Mouse (Mus musculus) left cerebral cortex, adult 18-20 months (tissue): ENCODE results near the gene A130010J15Rik. TPM values are rescaled to one million over a fixed set of nuclear protein-coding genes. Genes with fewer than 3 reads are reported as not detected.
A peak's percentile ranks its signal among the peaks of the same experiment; 100 is the strongest.

Source experiments
- DNase-seq, 2 experiments: peaks; one replicate each; pipeline ENCODE4 v3.0.0; 2021 to 2022; ENCODE audit warnings: low spot score in 2 of 2, mixed read lengths in 1 of 2
- total RNA-seq, 2 experiments: library from RNA; stranded (reverse); gene quantifications; 2 replicates each; pipeline ENCODE4 v1.2.3; 2021

Gene A130010J15Rik
- total RNA-seq, 2 experiments from 2014 or later, result 3.1 to 4.3 TPM

- no peak for DNase-seq
Measured at GRCm38 (mm10) chr1:193153561-193153960, 14.3 kb upstream of the A130010J15Rik start.

- no peak for DNase-seq
Measured at GRCm38 (mm10) chr1:193156316-193157110, 11.3 kb upstream of the A130010J15Rik start.

- no peak for DNase-seq
Measured at GRCm38 (mm10) chr1:193157111-193157492, 10.7 kb upstream of the A130010J15Rik start.

GRCm38 (mm10) chr1:193159163-193159562, 8.7 kb upstream of the A130010J15Rik start:
- DNase-seq, result no peak

GRCm38 (mm10) chr1:193159613-193160012, 8.2 kb upstream of the A130010J15Rik start:
- DNase-seq, result no peak

GRCm38 (mm10) chr1:193160317-193161032, 7.4 kb upstream of the A130010J15Rik start:
- DNase-seq, result no peak

- DNase-seq, result no peak
Measured at GRCm38 (mm10) chr1:193169228-193169627, 1.4 kb downstream of the A130010J15Rik start.

GRCm38 (mm10) chr1:193169856-193170255, 2.0 kb downstream of the A130010J15Rik start:
- DNase-seq, result no peak

- DNase-seq, result peak; percentile 90 to 95
Measured at GRCm38 (mm10) chr1:193172991-193173809, 5.4 kb downstream of the A130010J15Rik start.

GRCm38 (mm10) chr1:193173810-193174129, 5.9 kb downstream of the A130010J15Rik start:
- no peak for DNase-seq

GRCm38 (mm10) chr1:193174143-193174733, 6.4 kb downstream of the A130010J15Rik start:
- no peak for DNase-seq

GRCm38 (mm10) chr1:193181104-193181503, 13.3 kb downstream of the A130010J15Rik start:
- DNase-seq, result no peak

- DNase-seq, result no peak
Measured at GRCm38 (mm10) chr1:193188257-193188656, 20.4 kb downstream of the A130010J15Rik start.

- no peak for DNase-seq
Measured at GRCm38 (mm10) chr1:193189151-193189621, 21.3 kb downstream of the A130010J15Rik start.

GRCm38 (mm10) chr1:193189771-193190170, 21.9 kb downstream of the A130010J15Rik start:
- DNase-seq, result no peak

- DNase-seq, result no peak
Measured at GRCm38 (mm10) chr1:193191675-193192283, 23.9 kb downstream of the A130010J15Rik start.

- DNase-seq, result no peak
Measured at GRCm38 (mm10) chr1:193194416-193195140, 26.7 kb downstream of the A130010J15Rik start.

- no peak for DNase-seq
Measured at GRCm38 (mm10) chr1:193195169-193195810, 27.4 kb downstream of the A130010J15Rik start.

GRCm38 (mm10) chr1:193197494-193198205, 29.8 kb downstream of the A130010J15Rik start:
- no peak for DNase-seq
